Comparison of ENCODE assay signal across 8 mouse cellular contexts in genomic region chr5:138757135-138757534, GRCm38 (mm10). TPM values are rescaled to one million over a fixed set of nuclear protein-coding genes. Genes with fewer than 3 reads are reported as not detected.
DNase-seq lines count a peak whose midpoint lies in the region; ATAC-seq and TF ChIP-seq lines count a peak whose summit lies in the region.

No protein-coding gene starts in this region.

- no peaks in the 10 kb centered on the region for H3K9me3 ChIP-seq in lung, embryonic 16.5 days (ENCODE audit: control insufficient read depth, low read length)
- no peaks in the 10 kb centered on the region for H3K9me3 ChIP-seq in hindbrain, embryonic 11.5 days (ENCODE audit: control insufficient read depth, low read length)
- no peaks in the 10 kb centered on the region for H3K9me3 ChIP-seq in liver, postnatal 0 days (ENCODE audit: low read length)
- no peaks in the 10 kb centered on the region for H3K9me3 ChIP-seq in stomach, embryonic 16.5 days (replicated peaks; ENCODE audit: control insufficient read depth, low read length)

- no peak overlapping the region for H3K27ac ChIP-seq in lung, embryonic 16.5 days (ENCODE audit: low read length)
- no peak overlapping the region for H3K27ac ChIP-seq in hindbrain, embryonic 11.5 days (ENCODE audit: low read depth, low read length)
- peak overlapping the region; percentile 85 for H3K27ac ChIP-seq in liver, postnatal 0 days (ENCODE audit: low read depth)
- H3K27ac ChIP-seq in stomach, embryonic 16.5 days (ENCODE audit: low read length), result peak overlapping the region; percentile 28

- H3K4me3 ChIP-seq in lung, embryonic 16.5 days (ENCODE audit: low read length), result peak overlapping the region; percentile 72; the same call in 1 of the 2 replicates
- peak overlapping the region; percentile 66 for H3K4me3 ChIP-seq in hindbrain, embryonic 11.5 days (ENCODE audit: low read depth, low read length)
- H3K4me3 ChIP-seq in liver, postnatal 0 days (ENCODE audit: low read depth, low read length), result peak overlapping the region; percentile 57
- peak overlapping the region; percentile 78; the same call in 1 of the 2 replicates for H3K4me3 ChIP-seq in stomach, embryonic 16.5 days (replicated peaks; ENCODE audit: low read length)

- H3K27me3 ChIP-seq in lung, embryonic 16.5 days (ENCODE audit: control insufficient read depth, insufficient read depth, low read depth, low read length), result peaks cover 31% of the 10 kb centered on the region
- peaks cover 5% of the 10 kb centered on the region for H3K27me3 ChIP-seq in hindbrain, embryonic 11.5 days (ENCODE audit: control insufficient read depth, insufficient read depth, low read length)
- peaks cover 27% of the 10 kb centered on the region for H3K27me3 ChIP-seq in liver, postnatal 0 days (ENCODE audit: insufficient read depth, low read length)
- H3K27me3 ChIP-seq in stomach, embryonic 16.5 days (ENCODE audit: control insufficient read depth, insufficient read depth, low read length), result peaks cover 9% of the 10 kb centered on the region; the same call in 1 of the 2 replicates

- H3K9ac ChIP-seq in lung, embryonic 16.5 days (ENCODE audit: low read length), result 0 out of 2 replicates have a peak overlapping the region, but pooled peaks have one; percentile 1
- H3K9ac ChIP-seq in hindbrain, embryonic 11.5 days (ENCODE audit: low read depth, low read length), result peak overlapping the region; percentile 89; the same call in 1 of the 2 replicates
- H3K9ac ChIP-seq in liver, postnatal 0 days (replicated peaks), result 0 out of 2 replicates have a peak overlapping the region, but pooled peaks have one; percentile 22
- H3K9ac ChIP-seq in stomach, embryonic 16.5 days (ENCODE audit: low read length), result peak overlapping the region; percentile 38; the same call in 1 of the 2 replicates

- 53% methylated on average over 6 of the region's 6 CpGs for WGBS in lung, embryonic 16.5 days
- 60% methylated on average over 6 of the region's 6 CpGs for WGBS in hindbrain, embryonic 11.5 days
- 44% methylated on average over 6 of the region's 6 CpGs for WGBS in liver, postnatal 0 days (ENCODE audit: insufficient replicate concordance)
- WGBS in stomach, embryonic 16.5 days, result 63% methylated on average over 6 of the region's 6 CpGs

- H3K36me3 ChIP-seq in lung, embryonic 16.5 days (ENCODE audit: control insufficient read depth, insufficient read depth, low read length), result no peaks in the 10 kb centered on the region
- H3K36me3 ChIP-seq in hindbrain, embryonic 11.5 days (ENCODE audit: control insufficient read depth, insufficient read depth, low read length), result no peaks in the 10 kb centered on the region
- H3K36me3 ChIP-seq in liver, postnatal 0 days (replicated peaks; ENCODE audit: insufficient read depth, low read length), result peaks cover 6% of the 10 kb centered on the region; the same call in 1 of the 2 replicates
- H3K36me3 ChIP-seq in stomach, embryonic 16.5 days (ENCODE audit: control insufficient read depth, insufficient read depth, low read length), result no peaks in the 10 kb centered on the region

- no peak for ATAC-seq in lung, embryonic 16.5 days (ENCODE audit: low read depth)
- ATAC-seq in hindbrain, embryonic 11.5 days (ENCODE audit: low FRiP score), result no peak
- no peak for ATAC-seq in liver, postnatal 0 days
- no peak for ATAC-seq in stomach, embryonic 16.5 days (ENCODE audit: insufficient read depth, low FRiP score)

- peak overlapping the region; percentile 92 for H3K4me2 ChIP-seq in lung, embryonic 16.5 days (ENCODE audit: low read depth, low read length)
- H3K4me2 ChIP-seq in hindbrain, embryonic 11.5 days (replicated peaks; ENCODE audit: low read depth, low read length), result peak overlapping the region; percentile 97
- H3K4me2 ChIP-seq in liver, postnatal 0 days (ENCODE audit: low read depth, low read length), result peak overlapping the region; percentile 80
- peak overlapping the region; percentile 96 for H3K4me2 ChIP-seq in stomach, embryonic 16.5 days (ENCODE audit: low read depth, low read length)

- no peak for DNase-seq in lung, postnatal 4 days
- peak; percentile 25 for DNase-seq in hindbrain, embryonic 11.5 days (ENCODE audit: low spot score)
- no peak for DNase-seq in liver, postnatal 0 days
- DNase-seq in right cerebral cortex, postnatal 25 days, result no peak
- no peak for DNase-seq in cerebellum, adult 11-12 months
- no peak for DNase-seq in adrenal gland, adult 18-20 months (ENCODE audit: low spot score in 2 of 2)

- peaks cover 33% of the 10 kb centered on the region for H3K4me1 ChIP-seq in lung, embryonic 16.5 days (replicated peaks; ENCODE audit: control insufficient read depth, insufficient read depth, low read length)
- peaks cover 9% of the 10 kb centered on the region for H3K4me1 ChIP-seq in hindbrain, embryonic 11.5 days (replicated peaks; ENCODE audit: control insufficient read depth, insufficient read depth, low read length)
- peaks cover 16% of the 10 kb centered on the region; the same call in 1 of the 2 replicates for H3K4me1 ChIP-seq in liver, postnatal 0 days (ENCODE audit: insufficient read depth)
- H3K4me1 ChIP-seq in stomach, embryonic 16.5 days (ENCODE audit: control insufficient read depth, insufficient read depth, low read length), result peaks cover 18% of the 10 kb centered on the region

- no peak for TF ChIP-seq EP300 in liver, postnatal 0 days (IDR thresholded peaks at IDR 0.05; ENCODE audit: low read depth)

- no peak for TF ChIP-seq CTCF in liver, postnatal 0 days (IDR thresholded peaks at IDR 0.05; ENCODE audit: low read depth)

RNA-seq across cellular contexts. Expression of gene Fam20c, which starts 2.8 kb away (rescaled TPM):
- 4.0 and 5.6 TPM in 2 replicates for polyA plus RNA-seq in lung, embryonic 16.5 days (2015; fragmentation: Nextera tagmentation; extraction: Ambion mirVana)
- 26.4 and 27.9 TPM in 2 replicates for polyA plus RNA-seq in hindbrain, embryonic 11.5 days (2014; fragmentation: Nextera tagmentation; extraction: Ambion mirVana)
- 15.3 and 19.0 TPM in 2 replicates for polyA plus RNA-seq in liver, postnatal 0 days (2015; fragmentation: Nextera tagmentation; extraction: Ambion mirVana)
- 4.8 and 5.4 TPM in 2 replicates for polyA plus RNA-seq in stomach, embryonic 16.5 days (2015; fragmentation: Nextera tagmentation; extraction: Ambion mirVana)
- total RNA-seq in adrenal gland, adult 18-20 months (2021), result 10 to 100 TPM in 1 of 2 experiments, 1 to 10 TPM in 1; 7.9 to 15.8 TPM

Comparison
In these comparisons a context has a peak if more than half of its experiments do, and no peak if none do; other contexts are left out.
1. H3K27ac ChIP-seq: peak in liver, postnatal 0 days (single experiment) and stomach, embryonic 16.5 days (single experiment); none in lung, embryonic 16.5 days (single experiment) and hindbrain, embryonic 11.5 days (single experiment).
2. H3K9ac ChIP-seq: peak in every context shown above with its lines; median percentile 89 in hindbrain, embryonic 11.5 days; 38 in stomach, embryonic 16.5 days; 22 in liver, postnatal 0 days; 1 in lung, embryonic 16.5 days.
3. Peak in every context shown above with its lines, with median percentiles within 50 percentile points of each other: H3K4me2 ChIP-seq and H3K4me3 ChIP-seq.